Mouse (Mus musculus): ENCODE data around the gene Lekr1. TPM values are rescaled to one million over a fixed set of nuclear protein-coding genes. Genes with fewer than 3 reads are reported as not detected.
A peak's percentile ranks its signal among the peaks of the same experiment; 100 is the strongest.

Lekr1 gene
- polyA plus RNA-seq, 1 experiment from 2014 or later: 6.3 TPM

GRCm38 (mm10) chr3:65629565-65630112, 36.4 kb upstream of the Lekr1 start:
- H3K27me3 ChIP-seq (ENCODE audit: control insufficient read depth, insufficient read depth, low read length): no peaks in the 10 kb centered on the region
- ATAC-seq (ENCODE audit: insufficient number of reproducible peaks, low FRiP score, low TSS enrichment, low read depth): no peak
- no peaks in the 10 kb centered on the region for H3K9me3 ChIP-seq (ENCODE audit: control insufficient read depth, low read length)
- no peak overlapping the region for H3K27ac ChIP-seq (replicated peaks; ENCODE audit: low read depth, low read length)
- no peak for DNase-seq (ENCODE audit: low spot score)
- WGBS: 79% methylated on average over 9 of the region's 9 CpGs
- H3K4me2 ChIP-seq (ENCODE audit: low read depth, severe bottlenecking): no peak overlapping the region
- H3K9ac ChIP-seq (ENCODE audit: low read length): no peak overlapping the region
- H3K4me1 ChIP-seq (ENCODE audit: control insufficient read depth, insufficient read depth, low read length): no peaks in the 10 kb centered on the region
- no peaks in the 10 kb centered on the region for H3K36me3 ChIP-seq (ENCODE audit: control insufficient read depth, insufficient read depth, low read length)
- no peak overlapping the region for H3K4me3 ChIP-seq (ENCODE audit: low read depth, low read length)

DNA sequence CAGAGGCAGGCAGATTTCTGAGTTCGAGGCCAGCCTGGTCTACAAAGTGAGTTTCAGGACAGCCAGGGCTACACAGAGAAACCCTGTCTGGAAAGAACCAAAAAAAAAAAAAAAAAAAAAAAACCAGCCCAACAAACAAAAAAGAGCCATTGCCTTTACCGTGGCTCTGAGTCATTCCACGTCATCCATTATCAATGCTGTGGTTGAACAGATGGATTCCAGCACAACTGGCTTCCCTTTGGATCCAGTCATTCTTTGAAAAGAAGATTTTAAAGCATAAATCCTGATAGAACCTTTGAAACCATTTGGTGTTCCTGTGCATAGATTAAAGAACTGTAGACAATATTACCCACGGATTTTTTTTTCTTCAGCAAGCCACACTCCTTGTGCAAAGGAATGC, 32.4 kb upstream of the Lekr1 start:
- no peak for ATAC-seq (ENCODE audit: insufficient number of reproducible peaks, low FRiP score, low TSS enrichment, low read depth)
- DNase-seq (ENCODE audit: low spot score): no peak
- Histone ChIP-seq H3K27ac (replicated peaks; ENCODE audit: low read depth, low read length) (no peak overlapping the region), H3K36me3 (ENCODE audit: control insufficient read depth, insufficient read depth, low read length) (no peaks in the 10 kb centered on the region), H3K4me3 (ENCODE audit: low read depth, low read length) (no peak overlapping the region), H3K9ac (ENCODE audit: low read length) (no peak overlapping the region), H3K9me3 (ENCODE audit: control insufficient read depth, low read length) (no peaks in the 10 kb centered on the region), H3K27me3 (ENCODE audit: control insufficient read depth, insufficient read depth, low read length) (no peaks in the 10 kb centered on the region), H3K4me2 (ENCODE audit: low read depth, severe bottlenecking) (no peak overlapping the region), H3K4me1 (ENCODE audit: control insufficient read depth, insufficient read depth, low read length) (no peaks in the 10 kb centered on the region)
- WGBS: 78% methylated on average over 4 of the region's 4 CpGs

- ATAC-seq (ENCODE audit: insufficient number of reproducible peaks, low FRiP score, low TSS enrichment, low read depth): no peak
- no peaks in the 10 kb centered on the region for H3K9me3 ChIP-seq (ENCODE audit: control insufficient read depth, low read length)
Observed at GRCm38 (mm10) chr3:65635983-65636382, 30.0 kb upstream of the Lekr1 start.

DNA sequence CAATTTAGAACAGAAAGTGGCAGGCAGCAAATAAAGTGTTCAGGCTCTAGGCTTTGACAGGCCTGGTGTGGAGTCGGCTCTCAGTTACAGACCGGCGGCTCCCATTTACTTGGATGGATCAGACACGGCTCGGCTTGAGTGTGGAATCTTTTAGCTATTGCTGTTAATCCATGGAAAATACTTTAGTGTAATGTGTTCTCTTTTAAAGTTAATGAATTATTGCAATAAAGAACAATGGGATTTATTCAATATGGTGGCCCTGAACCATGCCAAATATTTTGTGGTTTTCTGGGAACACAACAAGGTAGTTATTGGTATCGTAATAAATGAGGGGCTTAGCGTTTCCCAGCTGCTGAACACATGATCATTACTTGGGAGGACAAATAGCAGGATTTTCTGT, 28.7 kb upstream of the Lekr1 start:
- Histone ChIP-seq H3K27me3 (ENCODE audit: control insufficient read depth, insufficient read depth, low read length) (no peaks in the 10 kb centered on the region), H3K36me3 (ENCODE audit: control insufficient read depth, insufficient read depth, low read length) (no peaks in the 10 kb centered on the region), H3K9ac (ENCODE audit: low read length) (no peak overlapping the region), H3K4me3 (ENCODE audit: low read depth, low read length) (no peak overlapping the region), H3K4me2 (ENCODE audit: low read depth, severe bottlenecking) (no peak overlapping the region), H3K4me1 (ENCODE audit: control insufficient read depth, insufficient read depth, low read length) (no peaks in the 10 kb centered on the region), H3K9me3 (ENCODE audit: control insufficient read depth, low read length) (no peaks in the 10 kb centered on the region), H3K27ac (replicated peaks; ENCODE audit: low read depth, low read length) (no peak overlapping the region)
- peak; percentile 72 for ATAC-seq (ENCODE audit: insufficient number of reproducible peaks, low FRiP score, low TSS enrichment, low read depth)
- 43% methylated on average over 7 of the region's 7 CpGs for WGBS
- no peak for DNase-seq (ENCODE audit: low spot score)

More at GRCm38 (mm10) chr3:65635983-65636382, 30.0 kb upstream of the Lekr1 start:
- H3K4me3 ChIP-seq (ENCODE audit: low read depth, low read length): no peak overlapping the region
- no peaks in the 10 kb centered on the region for H3K27me3 ChIP-seq (ENCODE audit: control insufficient read depth, insufficient read depth, low read length)
- DNase-seq (ENCODE audit: low spot score): no peak
- H3K9ac ChIP-seq (ENCODE audit: low read length): no peak overlapping the region
- H3K4me1 ChIP-seq (ENCODE audit: control insufficient read depth, insufficient read depth, low read length): no peaks in the 10 kb centered on the region
- no peak overlapping the region for H3K4me2 ChIP-seq (ENCODE audit: low read depth, severe bottlenecking)
- no peaks in the 10 kb centered on the region for H3K36me3 ChIP-seq (ENCODE audit: control insufficient read depth, insufficient read depth, low read length)
- H3K27ac ChIP-seq (replicated peaks; ENCODE audit: low read depth, low read length): no peak overlapping the region
- WGBS: 48% methylated on average over 9 of the region's 9 CpGs

DNA sequence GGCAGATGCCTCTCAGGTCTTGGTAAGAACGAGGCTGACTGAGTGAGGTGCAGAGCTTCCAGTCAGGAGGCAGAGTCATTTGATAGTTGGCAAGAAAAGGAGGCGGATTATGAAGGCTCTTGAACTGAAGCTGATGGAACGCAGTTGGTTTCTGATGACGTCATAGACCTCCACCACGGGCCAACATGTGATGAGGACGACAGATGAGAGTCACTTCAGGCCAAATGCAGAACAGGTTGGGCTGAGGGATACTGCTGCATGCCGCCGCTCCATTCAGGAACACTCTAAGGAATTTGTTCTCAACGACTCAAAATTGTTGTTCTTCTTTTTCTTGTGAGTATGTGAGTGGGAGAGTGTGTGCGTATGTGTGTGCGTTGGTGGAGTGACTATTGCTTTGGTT, 27.1 kb upstream of the Lekr1 start:
- no peak for ATAC-seq (ENCODE audit: insufficient number of reproducible peaks, low FRiP score, low TSS enrichment, low read depth)
- 89% methylated on average over 11 of the region's 11 CpGs for WGBS

GRCm38 (mm10) chr3:65639454-65640014, 26.5 kb upstream of the Lekr1 start:
- no peaks in the 10 kb centered on the region for H3K36me3 ChIP-seq (ENCODE audit: control insufficient read depth, insufficient read depth, low read length)
- H3K4me2 ChIP-seq (ENCODE audit: low read depth, severe bottlenecking): no peak overlapping the region
- H3K4me3 ChIP-seq (ENCODE audit: low read depth, low read length): no peak overlapping the region
- DNase-seq (ENCODE audit: low spot score) (no peak), ATAC-seq (ENCODE audit: insufficient number of reproducible peaks, low FRiP score, low TSS enrichment, low read depth) (no peak)
- H3K27me3 ChIP-seq (ENCODE audit: control insufficient read depth, insufficient read depth, low read length): no peaks in the 10 kb centered on the region
- no peak overlapping the region for H3K9ac ChIP-seq (ENCODE audit: low read length)
- H3K9me3 ChIP-seq (ENCODE audit: control insufficient read depth, low read length): no peaks in the 10 kb centered on the region
- no peaks in the 10 kb centered on the region for H3K4me1 ChIP-seq (ENCODE audit: control insufficient read depth, insufficient read depth, low read length)
- no peak overlapping the region for H3K27ac ChIP-seq (replicated peaks; ENCODE audit: low read depth, low read length)
- WGBS: 62% methylated on average over 5 of the region's 5 CpGs

More for the DNA sequence above, 27.1 kb upstream of the Lekr1 start:
- Histone ChIP-seq H3K4me1 (ENCODE audit: control insufficient read depth, insufficient read depth, low read length) (no peaks in the 10 kb centered on the region), H3K9ac (ENCODE audit: low read length) (no peak overlapping the region), H3K4me3 (ENCODE audit: low read depth, low read length) (no peak overlapping the region), H3K27ac (replicated peaks; ENCODE audit: low read depth, low read length) (no peak overlapping the region), H3K27me3 (ENCODE audit: control insufficient read depth, insufficient read depth, low read length) (no peaks in the 10 kb centered on the region), H3K4me2 (ENCODE audit: low read depth, severe bottlenecking) (no peak overlapping the region), H3K9me3 (ENCODE audit: control insufficient read depth, low read length) (no peaks in the 10 kb centered on the region), H3K36me3 (ENCODE audit: control insufficient read depth, insufficient read depth, low read length) (no peaks in the 10 kb centered on the region)
- no peak for DNase-seq (ENCODE audit: low spot score)

DNA sequence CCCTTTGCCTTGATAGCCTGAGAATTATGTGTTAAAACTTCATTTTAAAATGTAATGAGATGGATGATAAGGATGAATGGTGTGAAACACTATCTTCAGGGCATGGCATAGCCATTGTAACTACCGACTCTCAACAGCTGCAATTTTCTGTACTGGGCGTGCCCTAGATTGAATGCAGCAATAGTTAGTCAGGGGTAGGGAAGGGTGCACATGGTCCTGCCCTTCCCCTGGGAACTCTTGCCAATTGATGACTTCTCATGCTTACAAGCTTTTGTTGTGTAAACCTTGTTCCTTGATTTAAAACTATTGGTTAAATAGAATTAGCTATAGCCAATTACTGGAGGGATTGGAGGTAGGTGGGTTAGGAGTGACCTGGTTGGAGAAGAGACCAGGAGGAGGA, 23.1 kb upstream of the Lekr1 start:
- no peaks in the 10 kb centered on the region for H3K4me1 ChIP-seq (ENCODE audit: control insufficient read depth, insufficient read depth, low read length)
- H3K9me3 ChIP-seq (ENCODE audit: control insufficient read depth, low read length): no peaks in the 10 kb centered on the region
- no peak overlapping the region for H3K9ac ChIP-seq (ENCODE audit: low read length)
- 85% methylated on average over 2 of the region's 2 CpGs for WGBS
- H3K4me3 ChIP-seq (ENCODE audit: low read depth, low read length): no peak overlapping the region
- no peak for ATAC-seq (ENCODE audit: insufficient number of reproducible peaks, low FRiP score, low TSS enrichment, low read depth)
- no peaks in the 10 kb centered on the region for H3K27me3 ChIP-seq (ENCODE audit: control insufficient read depth, insufficient read depth, low read length)
- no peak overlapping the region for H3K4me2 ChIP-seq (ENCODE audit: low read depth, severe bottlenecking)
- H3K36me3 ChIP-seq (ENCODE audit: control insufficient read depth, insufficient read depth, low read length): no peaks in the 10 kb centered on the region
- no peak for DNase-seq (ENCODE audit: low spot score)
- no peak overlapping the region for H3K27ac ChIP-seq (replicated peaks; ENCODE audit: low read depth, low read length)

DNA sequence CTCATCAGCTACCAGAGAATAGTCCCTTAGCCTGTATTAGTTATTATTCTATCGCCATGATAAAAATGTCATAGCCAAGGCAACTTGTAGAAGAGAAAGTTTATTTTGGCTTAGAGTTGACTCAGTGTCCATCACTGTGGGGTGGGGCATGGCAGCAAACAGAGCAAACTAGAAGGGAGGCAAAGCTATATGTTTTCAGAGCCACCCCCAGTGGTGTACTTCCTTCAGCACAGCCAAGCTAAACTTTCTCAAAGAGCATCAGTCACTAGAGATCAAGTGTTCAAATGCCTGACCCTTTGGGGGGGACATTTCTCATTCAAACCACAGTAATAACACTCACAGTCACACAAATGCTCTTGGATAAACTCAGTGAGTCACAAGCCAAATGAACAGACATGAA, 22.4 kb upstream of the Lekr1 start:
- no peak for DNase-seq (ENCODE audit: low spot score)
- ATAC-seq (ENCODE audit: insufficient number of reproducible peaks, low FRiP score, low TSS enrichment, low read depth): no peak
- H3K4me3 ChIP-seq (ENCODE audit: low read depth, low read length): no peak overlapping the region
- no peak overlapping the region for H3K27ac ChIP-seq (replicated peaks; ENCODE audit: low read depth, low read length)
- no peak overlapping the region for H3K9ac ChIP-seq (ENCODE audit: low read length)
- H3K9me3 ChIP-seq (ENCODE audit: control insufficient read depth, low read length): no peaks in the 10 kb centered on the region
- no peaks in the 10 kb centered on the region for H3K36me3 ChIP-seq (ENCODE audit: control insufficient read depth, insufficient read depth, low read length)
- no peak overlapping the region for H3K4me2 ChIP-seq (ENCODE audit: low read depth, severe bottlenecking)
- no peaks in the 10 kb centered on the region for H3K27me3 ChIP-seq (ENCODE audit: control insufficient read depth, insufficient read depth, low read length)
- WGBS: 91% methylated on average over 1 of the region's 1 CpGs
- no peaks in the 10 kb centered on the region for H3K4me1 ChIP-seq (ENCODE audit: control insufficient read depth, insufficient read depth, low read length)

GRCm38 (mm10) chr3:65647592-65647991, 18.4 kb upstream of the Lekr1 start:
- ATAC-seq (ENCODE audit: insufficient number of reproducible peaks, low FRiP score, low TSS enrichment, low read depth) (no peak), DNase-seq (ENCODE audit: low spot score) (no peak)
- no peak overlapping the region for H3K4me2 ChIP-seq (ENCODE audit: low read depth, severe bottlenecking)
- H3K4me3 ChIP-seq (ENCODE audit: low read depth, low read length): no peak overlapping the region
- 88% methylated on average over 8 of the region's 8 CpGs for WGBS
- no peaks in the 10 kb centered on the region for H3K9me3 ChIP-seq (ENCODE audit: control insufficient read depth, low read length)
- H3K27ac ChIP-seq (replicated peaks; ENCODE audit: low read depth, low read length): no peak overlapping the region
- no peaks in the 10 kb centered on the region for H3K27me3 ChIP-seq (ENCODE audit: control insufficient read depth, insufficient read depth, low read length)
- H3K4me1 ChIP-seq (ENCODE audit: control insufficient read depth, insufficient read depth, low read length): 0 out of 2 replicates have a peak, but pooled peaks cover 5% of the 10 kb centered on the region
- no peak overlapping the region for H3K9ac ChIP-seq (ENCODE audit: low read length)
- no peaks in the 10 kb centered on the region for H3K36me3 ChIP-seq (ENCODE audit: control insufficient read depth, insufficient read depth, low read length)
